Mouse (Mus musculus) olfactory bulb, adult 2 months (tissue): Measurements from ENCODE around the gene Med12. TPM values are rescaled to one million over a fixed set of nuclear protein-coding genes. Genes with fewer than 3 reads are reported as not detected.

ENCODE experiments used
- H3K27ac ChIP-seq: fragments of 200-500 bp; 2 replicates; pipeline ENCODE4 v1.5.1; 2012; ENCODE audit warnings: low read depth, low read length; ENCODE audit not compliant: insufficient read depth
- H3K4me1 ChIP-seq: fragments of 200-500 bp; 2 replicates; pipeline ENCODE4 v1.6.1; 2012; ENCODE audit warnings: low read length; ENCODE audit not compliant: control insufficient read depth, insufficient read depth
- H3K4me3 ChIP-seq: fragments of 200-500 bp; 2 replicates; pipeline ENCODE4 v1.5.1; 2012; ENCODE audit warnings: mild to moderate bottlenecking, low read depth, low read length, moderate library complexity; ENCODE audit not compliant: insufficient read depth
- CTCF ChIP-seq: fragments of 200-500 bp; IDR thresholded peaks from 2 replicates; pipeline ENCODE4 v1.5.1; 2012; ENCODE audit warnings: low read depth, mild to moderate bottlenecking, low read length, moderate library complexity; ENCODE audit not compliant: insufficient read depth
- POLR2A ChIP-seq: fragments of 200-500 bp; IDR thresholded peaks from 2 replicates; pipeline ENCODE4 v1.6.1; 2012; ENCODE audit warnings: mild to moderate bottlenecking, low read depth, low read length, moderate library complexity; ENCODE audit not compliant: insufficient read depth
- WGBS: fragments of 180-500 bp; shearing (Covaris S2); methylation state at CpG from one replicate; pipeline ENCODE4 v1.1.7; 2018; 5-methylcytosine and 5-hydroxymethylcytosine counted together
- polyA plus RNA-seq: library from polyadenylated mRNA; stranded (reverse); fragments of >200 nt; gene quantifications from 2 replicates; pipeline ENCODE4 v1.2.4, GENCODE M21; 2012; ENCODE audit warnings: low replicate concordance; ENCODE audit not compliant: missing spikeins, insufficient read depth, insufficient read length

The Med12 gene
- polyA plus RNA-seq, 1 experiment = not detected

- no peak overlapping the region for H3K4me3 ChIP-seq
- H3K4me1 ChIP-seq = no peaks in the 10 kb centered on the region
- no peak overlapping the region for H3K27ac ChIP-seq
- 81% methylated on average over 10 of the region's 10 CpGs for WGBS
- no peak for TF ChIP-seq POLR2A
- TF ChIP-seq CTCF = no peak
Measured at GRCm38 (mm10) chrX:101290111-101290510, 16.3 kb downstream of the Med12 start.

GRCm38 (mm10) chrX:101299055-101299454 lies 25.2 kb downstream of the Med12 start, which contains the start of gene Nlgn3:
Gene Nlgn3, plus strand, starts transcription at chrX:101299168.
- TF ChIP-seq POLR2A (peak; percentile 61; the same call in 1 of the 2 replicates), CTCF (no peak)
- H3K4me1 ChIP-seq = peaks cover 21% of the 10 kb centered on the region
- H3K27ac ChIP-seq = peak within 1 kb of the TSS; percentile 90
- 24% methylated on average over 24 of the region's 24 CpGs for WGBS
- peak within 1 kb of the TSS; percentile 81 for H3K4me3 ChIP-seq

GRCm38 (mm10) chrX:101299473-101300426 lies 25.9 kb downstream of the Med12 start:
- TF ChIP-seq CTCF (no peak), POLR2A (no peak)
- 10% methylated on average over 10 of the region's 13 CpGs for WGBS
- peak overlapping the region; percentile 81 for H3K4me3 ChIP-seq
- peaks cover 24% of the 10 kb centered on the region for H3K4me1 ChIP-seq
- H3K27ac ChIP-seq = peak overlapping the region; percentile 90

- Histone ChIP-seq H3K27ac (peak overlapping the region; percentile 73), H3K4me1 (peaks cover 28% of the 10 kb centered on the region), H3K4me3 (peak overlapping the region; percentile 81)
- TF ChIP-seq POLR2A (no peak), CTCF (no peak)
- WGBS = 23% methylated on average over 13 of the region's 13 CpGs
Measured at GRCm38 (mm10) chrX:101300427-101301030, 26.7 kb downstream of the Med12 start.

- H3K4me1 ChIP-seq = peaks cover 33% of the 10 kb centered on the region
- no peak overlapping the region for H3K27ac ChIP-seq
- H3K4me3 ChIP-seq = peak overlapping the region; percentile 36
- WGBS = 34% methylated on average over 9 of the region's 9 CpGs
- TF ChIP-seq CTCF = no peak
- TF ChIP-seq POLR2A = no peak
Measured at GRCm38 (mm10) chrX:101301654-101302053, 27.8 kb downstream of the Med12 start.

GRCm38 (mm10) chrX:101304646-101305045 lies 30.8 kb downstream of the Med12 start:
- TF ChIP-seq CTCF = no peak
- TF ChIP-seq POLR2A = no peak
- H3K4me1 ChIP-seq = peaks cover 45% of the 10 kb centered on the region
- H3K4me3 ChIP-seq = no peak overlapping the region
- WGBS = 57% methylated on average over 2 of the region's 2 CpGs
- H3K27ac ChIP-seq = no peak overlapping the region

GRCm38 (mm10) chrX:101309299-101309698 lies 35.5 kb downstream of the Med12 start:
- Histone ChIP-seq H3K4me3 (no peak overlapping the region), H3K4me1 (peaks cover 25% of the 10 kb centered on the region), H3K27ac (no peak overlapping the region)
- TF ChIP-seq CTCF = no peak
- no peak for TF ChIP-seq POLR2A
- WGBS = 59% methylated on average over 5 of the region's 5 CpGs

- Histone ChIP-seq H3K4me3 (no peak overlapping the region), H3K27ac (peak overlapping the region; percentile 80), H3K4me1 (peaks cover 11% of the 10 kb centered on the region)
- TF ChIP-seq CTCF (no peak), POLR2A (no peak)
- WGBS = 21% methylated on average over 6 of the region's 6 CpGs
Measured at GRCm38 (mm10) chrX:101313625-101314359, 40.0 kb downstream of the Med12 start.
